Mouse (Mus musculus) kidney, adult 9 months (tissue): ENCODE measurements around the gene Serhl.

Experiments
- DNase-seq: peaks from one replicate; pipeline ENCODE4 v3.0.0; 2022

Gene Serhl

GRCm38 (mm10) chr15:83165526-83166315, 76.4 kb downstream of the Serhl start:
- DNase-seq = no peak
